Comparison of ENCODE assay signal across 18 mouse cellular contexts in the genomic region with DNA sequence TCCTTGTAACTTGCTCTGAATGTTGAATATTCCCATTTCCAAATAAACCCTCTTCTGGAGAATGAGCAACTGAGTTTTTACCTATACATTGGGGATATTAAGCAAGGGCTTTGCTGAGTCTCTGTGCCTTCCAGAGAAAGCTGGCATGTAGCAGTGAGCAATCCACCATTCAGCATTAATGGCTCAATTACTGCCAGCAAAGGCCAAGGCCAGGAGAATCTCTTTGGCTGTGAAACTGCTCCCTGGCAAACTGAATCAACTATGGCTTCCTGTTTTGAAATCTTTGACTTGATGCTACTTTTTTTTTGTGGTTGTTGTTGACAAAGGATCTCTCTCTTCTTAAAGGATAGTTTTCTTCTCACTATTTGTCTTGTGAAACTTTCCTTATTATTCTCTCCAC.
"Had no signal": no experiment of that assay in that cellular context is flagged by ENCODE, and none has a peak within 500 bp of the region (broad histone marks: within the 10 kb centered on the region; RNA-seq: fewer than 3 reads in every experiment).

No protein-coding gene starts in this region.

- H3K27ac ChIP-seq: kidney, embryonic 15.5 days; left cerebral cortex, adult 2 months; liver, embryonic 13.5 days; neural tube, embryonic 12.5 days; neural tube, embryonic 15.5 days; stomach, postnatal 0 days had no signal

- DNase-seq: kidney, postnatal 10 days; kidney, postnatal 36 days; layer of hippocampus, postnatal 36 days; liver, embryonic 13.5 days; lung, adult 2 months; lung, postnatal 14 days; lung, postnatal 4 days; midbrain, embryonic 14.5 days; right cerebral cortex, adult 18-20 months; right cerebral cortex, postnatal 14 days; right cerebral cortex, postnatal 4 days; thymus, postnatal 25 days had no signal

- H3K9me3 ChIP-seq: kidney, embryonic 15.5 days; liver, embryonic 13.5 days; neural tube, embryonic 12.5 days; neural tube, embryonic 15.5 days had no signal

- H3K4me3 ChIP-seq: kidney, embryonic 15.5 days; left cerebral cortex, adult 2 months; liver, embryonic 13.5 days; neural tube, embryonic 12.5 days; neural tube, embryonic 15.5 days had no signal

- H3K4me2 ChIP-seq: kidney, embryonic 15.5 days; liver, embryonic 13.5 days; midbrain, embryonic 11.5 days; neural tube, embryonic 12.5 days; neural tube, embryonic 15.5 days had no signal

- H3K27me3 ChIP-seq: kidney, embryonic 15.5 days; liver, embryonic 13.5 days; neural tube, embryonic 12.5 days; neural tube, embryonic 15.5 days had no signal

- H3K9ac ChIP-seq: kidney, embryonic 15.5 days; liver, embryonic 13.5 days; neural tube, embryonic 12.5 days; neural tube, embryonic 15.5 days had no signal

- H3K4me1 ChIP-seq: kidney, embryonic 15.5 days; liver, embryonic 13.5 days; neural tube, embryonic 12.5 days; neural tube, embryonic 15.5 days had no signal

- H3K36me3 ChIP-seq: kidney, embryonic 15.5 days; liver, embryonic 13.5 days; neural tube, embryonic 12.5 days; neural tube, embryonic 15.5 days had no signal
